Mouse (Mus musculus) bone marrow macrophage, adult 2 months (primary cell): Measurements from ENCODE around the gene Rbms2.
"Not testable (repeated sequence)": the region's sequence is repeated elsewhere in the genome, so short reads cannot be mapped to it uniquely, and the experiment has no call there.

Source experiments
- CTCF ChIP-seq: IDR thresholded peaks from 2 replicates; pipeline ENCODE4 v1.5.1; 2012; ENCODE audit warnings: low read depth, mild to moderate bottlenecking, low read length, moderate library complexity
- POLR2A ChIP-seq: IDR thresholded peaks from 2 replicates; pipeline ENCODE4 v1.6.1; 2012; ENCODE audit warnings: mild to moderate bottlenecking, low read depth, low read length, borderline replicate concordance

GRCm38 (mm10) chr10:128171348-128171747 lies 8.7 kb downstream of the Rbms2 start:
- TF ChIP-seq CTCF, POLR2A: not testable (repeated sequence)
